Mouse (Mus musculus): Measurements from ENCODE around the gene Raly.

Gene Raly

DNA sequence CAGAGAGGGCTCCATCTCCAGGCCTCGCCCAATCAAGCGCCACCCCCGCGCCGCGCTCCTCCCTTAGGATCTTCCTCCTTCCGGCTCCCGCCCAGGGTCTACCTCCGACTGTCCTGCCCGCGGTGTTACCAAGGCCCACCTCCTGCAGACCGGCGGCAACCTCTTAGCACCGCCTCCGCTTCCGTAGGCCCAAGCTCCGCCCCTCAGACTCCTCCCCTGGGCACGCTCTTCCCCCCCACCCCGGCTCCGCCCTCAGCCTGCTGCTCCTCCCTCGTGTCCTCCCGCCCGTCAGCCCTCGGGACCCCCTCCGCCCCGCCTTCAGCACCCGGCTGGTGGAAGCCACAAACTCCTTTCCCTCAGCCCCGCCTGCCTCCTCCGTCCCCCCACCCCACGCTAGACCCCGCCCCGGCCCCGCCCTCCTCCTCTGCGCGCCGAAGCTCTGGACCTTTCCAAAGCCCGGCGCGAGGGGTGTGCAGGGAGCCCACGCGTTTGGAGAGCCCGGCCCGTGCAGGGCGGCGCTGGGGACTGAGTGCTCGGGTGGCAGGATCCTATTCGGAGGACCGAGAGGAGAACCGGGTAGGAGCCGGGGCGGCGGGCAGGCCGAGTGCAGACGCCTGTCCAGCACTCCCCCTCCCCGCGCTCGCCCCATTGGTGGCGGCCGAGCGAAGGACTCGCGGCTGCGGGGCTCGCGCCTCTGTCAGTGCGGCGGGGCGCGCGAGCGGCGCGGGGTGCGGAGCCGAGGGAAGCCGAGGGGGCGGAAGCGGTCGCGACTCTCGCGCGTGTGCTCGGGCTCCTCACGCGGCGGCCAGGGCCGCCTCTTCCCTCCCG is at the start of gene Raly, which contains the start of gene a:
Raly (plus strand) TSS at position 441 of the 828 bp plus-strand sequence.
a (plus strand) TSS at position 747 of the 828 bp plus-strand sequence.
- peak; percentile 100 for DNase-seq

DNA sequence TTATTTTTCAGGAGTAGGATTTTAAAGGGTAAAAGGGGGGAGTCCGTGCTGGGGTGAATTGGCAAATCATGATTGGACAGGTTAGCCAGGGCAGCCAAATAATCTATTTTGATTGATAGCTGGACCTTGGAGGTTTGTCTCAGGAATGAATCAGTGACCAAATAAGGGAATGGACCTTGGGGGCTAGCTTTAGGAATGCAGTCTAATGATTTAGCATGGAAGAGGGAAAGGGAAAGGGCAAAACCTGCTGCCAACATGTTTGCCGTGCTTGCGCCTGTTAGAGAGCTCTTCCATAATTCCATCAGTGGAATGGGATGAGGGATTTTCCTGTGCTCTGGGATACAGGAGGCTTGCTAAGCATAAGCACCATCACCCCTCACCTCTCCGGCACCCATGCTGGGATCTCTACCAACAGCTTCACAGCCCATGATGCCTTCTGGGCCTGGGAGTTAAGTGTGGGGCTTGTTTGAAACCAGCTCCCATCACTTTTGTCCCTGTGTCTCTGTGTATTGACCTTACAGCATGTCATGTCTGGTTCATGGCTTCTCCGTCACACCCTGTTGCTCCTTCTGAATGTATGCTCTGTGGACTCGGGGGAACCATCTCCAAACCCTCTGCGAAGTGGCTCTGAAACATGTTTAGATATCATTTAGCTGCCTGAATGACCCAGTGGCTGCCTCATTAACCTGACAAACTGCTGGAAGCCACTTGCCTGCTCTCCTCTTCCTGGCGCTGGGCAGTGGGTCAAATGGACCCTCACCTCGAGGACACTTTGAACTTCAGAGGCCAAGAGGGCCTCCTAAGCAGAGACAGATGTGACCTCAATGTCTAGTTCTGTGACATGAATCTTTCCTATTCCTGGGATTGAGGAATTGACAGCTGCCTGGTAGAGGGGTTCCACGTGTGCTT is 47.7 kb upstream of the Raly start:
- no peak for DNase-seq

DNA sequence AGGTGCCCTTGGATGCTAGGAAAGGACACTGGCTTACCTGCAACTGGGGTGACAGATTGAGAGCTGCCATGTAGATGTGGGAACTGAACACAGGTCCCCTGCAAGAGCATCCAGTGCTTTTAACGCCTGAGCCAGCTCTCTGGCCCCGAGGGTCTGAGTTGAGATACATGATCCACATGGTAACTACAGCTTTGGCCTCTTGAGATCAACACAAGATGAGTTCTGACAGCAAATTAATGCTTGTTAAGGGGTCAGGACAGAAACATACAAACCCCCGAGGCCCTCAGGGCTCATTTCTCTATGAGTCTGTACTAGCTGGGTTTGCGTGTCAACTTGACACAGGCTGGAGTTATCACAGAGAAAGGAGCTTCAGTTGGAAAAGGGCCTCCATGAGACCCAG is 47.0 kb upstream of the Raly start:
- DNase-seq: no peak

DNA sequence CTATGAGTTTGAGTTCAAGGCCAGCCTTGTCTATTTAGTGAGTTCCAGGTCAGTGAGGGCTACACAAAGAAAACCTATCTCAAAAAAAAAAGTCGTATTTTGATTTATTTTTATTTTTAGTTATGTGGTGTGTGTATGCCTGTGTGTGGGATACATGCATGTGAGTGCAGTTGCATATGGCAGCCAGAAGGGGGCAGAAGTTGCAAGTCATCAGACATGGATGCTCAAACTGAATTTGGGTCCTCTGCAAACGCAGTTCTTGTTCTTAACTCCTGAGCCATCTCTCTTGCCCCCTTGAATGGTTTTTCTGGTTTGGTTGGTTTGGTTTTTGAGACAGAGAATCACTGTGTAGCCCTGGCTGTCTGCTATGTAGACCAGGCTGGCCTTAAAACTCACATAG is 42.5 kb upstream of the Raly start:
- DNase-seq: peak; percentile 20

DNA sequence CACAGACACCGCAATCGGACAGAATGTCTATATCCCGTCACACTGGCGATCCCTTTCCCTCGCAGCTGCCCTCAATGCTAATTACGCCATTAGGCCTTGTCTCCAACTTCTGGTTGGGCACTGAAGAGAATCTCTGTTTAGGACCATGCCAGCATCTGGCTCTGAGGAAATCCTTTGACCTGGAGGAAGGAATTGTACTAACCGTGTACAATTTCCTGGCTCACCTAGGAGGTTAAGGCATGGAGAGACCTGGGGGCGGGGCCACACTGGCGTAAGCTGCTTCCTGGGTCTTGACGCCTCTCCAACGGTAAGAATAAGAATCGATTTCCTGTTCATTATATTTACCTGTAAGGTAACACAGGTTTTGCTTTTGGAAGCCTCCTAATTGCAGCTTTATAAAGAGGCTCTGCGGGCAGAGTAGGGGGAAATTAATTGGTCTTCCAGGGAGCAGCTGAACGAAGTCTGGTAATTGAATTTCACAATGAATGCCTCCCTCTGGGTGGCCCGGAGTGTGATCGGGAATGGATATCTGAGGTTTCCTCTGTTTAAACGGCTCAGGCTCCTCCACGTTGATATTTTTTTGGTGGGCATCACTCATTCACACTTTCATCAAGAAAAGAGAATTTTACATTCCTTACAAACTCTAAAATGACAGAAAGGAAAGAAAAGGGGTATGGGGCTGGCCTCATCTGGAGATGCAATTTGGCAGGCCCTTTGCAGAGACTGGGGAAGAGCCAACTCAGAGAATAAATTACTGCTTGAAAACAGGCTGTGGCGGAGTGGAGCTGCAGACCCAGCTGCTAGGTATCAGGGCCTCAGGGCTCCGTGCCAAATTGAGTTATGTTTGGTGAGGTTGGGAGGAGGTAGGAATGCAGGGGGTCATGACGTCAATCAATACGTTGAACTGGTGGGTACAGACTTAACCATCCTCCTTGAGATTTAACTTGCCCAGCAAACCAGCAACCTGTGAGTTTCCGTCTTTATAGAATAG is 41.6 kb upstream of the Raly start:
- no peak for DNase-seq

DNA sequence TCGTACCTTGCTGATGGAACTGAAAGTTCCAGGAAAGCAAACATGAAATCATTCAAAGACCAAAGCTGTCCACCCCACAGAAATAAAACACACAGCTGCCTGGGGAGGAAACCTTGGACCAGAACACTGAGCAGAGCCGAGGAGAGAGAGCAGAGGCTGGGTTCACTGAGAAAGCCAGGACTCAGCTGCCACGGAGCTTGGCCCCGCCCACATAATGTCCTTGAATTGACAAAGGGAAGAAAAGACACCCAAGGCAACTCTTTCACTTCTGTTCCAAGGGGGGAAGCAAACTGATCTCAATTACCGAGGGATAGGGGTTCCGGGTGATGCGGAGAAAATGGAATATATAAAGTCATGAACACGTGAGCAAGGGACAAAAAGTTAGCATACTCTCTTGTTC is 39.0 kb upstream of the Raly start:
- DNase-seq: peak; percentile 21

DNA sequence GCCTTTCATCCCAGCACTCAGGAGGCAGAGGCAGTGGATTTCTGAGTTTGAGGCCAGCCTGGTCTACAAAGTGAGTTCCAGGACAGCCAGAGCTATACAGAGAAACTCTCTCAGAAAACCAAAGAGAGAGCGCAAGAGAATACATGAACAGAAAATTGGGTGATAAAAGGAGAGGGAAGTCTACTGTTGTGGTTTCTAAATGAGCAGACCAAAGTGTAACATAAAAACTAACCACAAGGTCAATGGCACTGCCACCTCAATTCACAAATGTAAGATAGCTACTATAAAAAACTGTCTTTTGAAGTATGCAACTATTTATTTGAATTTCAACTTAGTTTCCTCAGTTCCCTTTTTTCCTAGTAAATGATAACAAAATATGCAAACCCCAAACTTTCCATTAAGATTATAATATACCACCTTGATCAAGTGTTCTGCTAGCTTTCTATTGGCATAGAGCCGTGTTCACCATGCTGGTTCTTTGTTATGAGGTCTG is 36.8 kb upstream of the Raly start:
- no peak for DNase-seq

DNA sequence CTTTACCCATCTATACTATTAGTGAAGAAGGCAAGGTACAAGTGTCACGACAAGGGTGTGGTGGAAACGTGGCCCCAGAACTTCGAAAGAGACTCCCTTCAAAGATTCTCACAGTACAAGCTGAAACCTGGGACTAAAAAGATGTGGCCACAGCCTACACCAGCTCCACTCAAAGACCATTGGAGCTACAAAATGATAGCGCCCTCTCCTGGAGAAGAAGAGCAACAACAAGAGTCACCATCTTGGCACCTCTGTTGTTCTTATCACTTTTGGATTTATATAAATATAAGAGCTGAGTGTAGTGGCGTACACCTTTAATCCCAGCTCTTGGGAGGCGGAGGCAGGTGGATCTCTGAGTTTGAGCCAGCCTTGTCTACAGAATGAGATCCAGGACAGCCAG is 35.1 kb upstream of the Raly start:
- no peak for DNase-seq

DNA sequence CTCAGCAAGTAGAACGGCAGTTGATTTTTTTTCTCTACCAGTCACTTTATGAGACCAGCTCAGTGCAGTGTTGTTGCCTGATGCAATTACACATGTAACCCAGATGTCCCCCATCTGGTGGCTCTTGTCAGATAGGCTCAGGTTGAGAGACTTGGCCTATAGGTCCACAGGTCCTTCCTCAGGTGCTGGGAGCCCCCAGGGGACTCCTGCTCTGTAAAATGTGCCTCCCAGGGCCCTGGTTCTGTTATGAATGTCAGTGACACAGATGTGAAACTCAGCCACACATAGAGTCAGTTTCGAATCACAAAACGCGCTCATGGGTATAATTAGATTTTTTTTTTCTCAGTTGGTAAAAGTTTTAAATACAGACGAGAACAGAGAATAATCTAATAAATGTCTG is 33.2 kb upstream of the Raly start:
- DNase-seq: no peak

DNA sequence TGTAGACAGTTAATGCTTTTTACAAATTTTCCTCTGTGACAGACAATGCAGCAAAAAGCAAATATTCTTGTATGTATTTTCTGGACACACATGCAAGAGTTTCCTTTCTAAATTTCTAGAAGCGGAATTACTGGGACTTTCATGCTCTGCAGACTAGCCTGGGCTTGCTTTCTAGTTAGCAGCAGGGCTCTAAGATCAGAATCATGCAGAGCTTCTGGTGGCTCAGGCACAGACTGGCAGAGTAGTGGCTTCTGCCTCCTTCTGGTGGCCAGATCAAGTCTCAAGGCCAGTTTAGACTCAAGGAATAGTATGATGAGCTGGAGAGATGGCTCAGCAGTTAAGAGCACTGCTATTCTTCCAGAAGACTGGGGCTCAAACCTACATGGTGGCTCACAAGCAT is 32.4 kb upstream of the Raly start:
- no peak for DNase-seq

DNA sequence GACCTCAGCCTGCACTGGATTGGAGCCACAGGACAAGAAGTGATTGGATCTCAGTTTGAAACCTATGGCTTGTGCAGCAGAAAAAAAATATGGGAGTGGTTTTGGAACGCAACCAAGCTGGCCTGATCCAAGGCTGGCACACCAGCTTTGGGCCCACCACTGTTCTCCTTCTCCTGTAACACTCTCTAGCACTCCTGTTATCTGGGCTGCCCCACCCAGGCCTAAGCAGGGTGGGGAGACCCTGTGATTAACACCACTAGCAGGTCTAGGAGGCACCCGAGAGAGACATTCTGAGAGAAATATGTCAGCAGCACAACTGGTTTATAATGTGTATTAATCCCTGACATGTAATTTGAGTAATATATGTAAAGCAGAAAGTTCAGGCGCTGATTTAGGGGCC is 27.7 kb upstream of the Raly start:
- DNase-seq: peak; percentile 78

DNA sequence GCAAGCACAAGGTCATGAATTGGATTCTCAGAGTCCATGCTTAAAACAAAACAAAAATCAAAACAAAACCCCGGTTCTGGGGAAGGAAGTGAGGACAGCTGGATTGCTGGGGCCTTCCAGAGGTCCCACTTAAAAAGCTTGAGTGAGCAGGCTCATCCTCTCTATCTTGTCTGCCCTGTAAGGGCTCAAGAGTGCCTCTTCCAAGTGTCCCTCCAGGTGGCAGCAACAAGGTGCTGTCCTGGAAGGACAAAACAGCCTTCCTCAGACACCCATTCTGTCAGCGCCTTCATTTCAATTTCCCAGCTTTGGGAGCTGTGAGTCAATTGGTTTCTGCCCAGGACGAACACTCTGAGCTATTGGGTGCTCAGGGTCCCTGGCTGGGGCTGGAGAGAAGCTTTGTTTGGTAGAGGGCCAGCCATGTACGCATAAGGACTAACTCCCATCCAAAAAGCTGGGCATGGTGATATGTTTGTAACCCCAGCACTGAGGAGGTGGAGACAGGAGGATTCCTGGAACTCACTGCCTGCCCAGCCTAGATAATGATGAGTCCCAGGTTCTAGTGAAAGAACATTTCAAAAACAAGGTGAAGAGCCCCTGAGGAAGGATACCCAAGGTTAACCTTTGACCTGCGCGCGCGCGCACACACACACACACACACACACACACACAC is 25.9 kb upstream of the Raly start:
- DNase-seq: peak; percentile 80

DNA sequence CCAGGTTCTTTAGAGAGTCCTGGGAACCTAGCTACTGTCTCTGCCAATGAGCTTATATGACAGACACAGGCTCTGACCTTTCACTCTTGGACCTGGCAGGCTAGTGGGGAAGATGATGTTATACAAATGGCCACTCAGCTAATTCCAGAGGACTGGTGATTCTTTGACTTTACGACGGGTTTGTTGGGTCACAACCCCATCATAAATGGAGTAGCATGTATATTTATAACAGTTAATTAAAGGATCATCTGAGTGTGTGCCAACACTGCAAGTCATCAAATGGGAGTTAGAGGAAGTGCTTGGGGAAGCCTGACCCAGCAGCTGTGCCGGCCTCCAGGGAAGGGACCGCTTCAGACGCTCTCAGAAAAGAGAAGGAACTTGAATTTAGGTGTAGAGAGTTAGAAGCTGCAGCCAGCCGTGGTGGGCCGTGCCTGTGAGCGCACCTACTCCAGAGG is 25.3 kb upstream of the Raly start:
- peak; percentile 58 for DNase-seq

DNA sequence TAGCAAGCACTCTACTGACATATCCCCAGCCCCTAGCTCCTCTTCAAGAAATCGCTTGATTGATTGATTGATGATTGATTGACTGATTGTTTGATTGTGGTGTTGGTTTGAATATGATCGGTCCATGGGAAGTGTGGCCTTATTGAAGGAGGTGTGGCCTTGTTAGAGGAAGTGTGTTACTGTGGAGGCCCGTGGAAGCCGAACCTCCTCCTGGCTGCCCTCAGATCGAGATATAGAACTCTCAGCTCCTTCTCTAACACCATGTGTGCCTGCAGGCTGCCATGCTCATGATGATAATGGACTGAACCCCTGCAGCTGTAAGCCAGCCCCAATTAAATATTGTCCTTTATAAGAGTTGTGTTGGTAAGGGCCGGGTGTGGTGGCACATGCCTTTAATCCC is 23.8 kb upstream of the Raly start:
- peak; percentile 32 for DNase-seq

DNA sequence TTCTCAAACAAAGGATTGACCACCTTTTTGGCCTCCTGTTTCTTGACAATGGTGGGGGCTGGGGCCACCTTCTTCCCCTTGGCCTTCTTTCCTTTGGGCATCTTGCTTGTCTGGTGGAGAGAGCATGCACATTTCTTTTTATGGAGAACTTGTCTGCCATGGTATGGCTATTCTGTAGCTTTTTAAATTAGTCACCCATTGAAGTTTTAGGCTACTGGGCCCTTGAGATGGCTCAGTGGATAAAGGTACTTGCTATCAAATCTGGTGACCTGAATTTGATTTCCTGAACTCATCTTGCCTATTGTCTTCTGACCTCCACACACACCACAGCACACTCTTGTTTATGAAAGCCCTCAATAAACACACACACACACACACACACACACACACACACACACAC is 21.0 kb upstream of the Raly start, which contains the start of gene Gm14214:
Gm14214 (minus strand) TSS at position 101 of the 400 bp plus-strand sequence.
- no peak for DNase-seq

DNA sequence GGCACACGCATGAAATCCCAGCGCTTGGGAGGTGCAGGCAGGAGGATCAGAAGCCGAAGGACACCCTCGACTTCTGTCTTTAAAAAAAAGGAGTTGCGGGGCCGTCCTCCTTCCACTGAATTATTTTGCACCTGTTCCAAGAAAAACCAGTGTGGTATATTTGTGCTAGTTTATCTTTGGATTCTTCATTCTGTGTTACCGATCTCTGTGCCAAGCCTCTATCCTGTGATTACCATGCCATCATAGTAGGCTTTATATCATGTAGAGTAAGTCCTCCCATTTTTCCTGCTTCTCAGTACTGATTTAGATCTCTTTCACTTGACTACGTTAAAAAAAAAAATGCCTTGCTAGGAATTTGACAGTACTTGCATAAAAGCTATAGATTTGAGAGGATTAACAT is 19.3 kb upstream of the Raly start:
- no peak for DNase-seq

DNA sequence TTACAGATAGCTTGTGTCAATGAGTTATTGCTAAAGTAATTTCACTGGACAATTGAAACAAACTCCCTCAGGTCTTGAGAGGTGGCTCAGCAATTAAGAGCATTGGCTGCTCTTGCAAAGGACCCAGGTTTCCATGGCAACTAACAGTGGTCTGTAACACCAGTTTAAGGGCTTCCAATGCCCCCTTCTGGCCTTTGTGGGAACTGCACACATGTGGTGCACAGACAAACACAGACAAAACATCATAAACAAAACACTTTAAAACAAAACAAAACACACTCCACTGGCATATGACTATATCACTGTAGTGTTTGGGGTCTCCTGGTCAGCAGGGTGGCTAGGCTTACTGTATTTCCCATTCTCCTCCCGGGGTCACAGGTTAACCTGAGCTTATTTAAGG is 16.9 kb upstream of the Raly start:
- DNase-seq: peak; percentile 70

DNA sequence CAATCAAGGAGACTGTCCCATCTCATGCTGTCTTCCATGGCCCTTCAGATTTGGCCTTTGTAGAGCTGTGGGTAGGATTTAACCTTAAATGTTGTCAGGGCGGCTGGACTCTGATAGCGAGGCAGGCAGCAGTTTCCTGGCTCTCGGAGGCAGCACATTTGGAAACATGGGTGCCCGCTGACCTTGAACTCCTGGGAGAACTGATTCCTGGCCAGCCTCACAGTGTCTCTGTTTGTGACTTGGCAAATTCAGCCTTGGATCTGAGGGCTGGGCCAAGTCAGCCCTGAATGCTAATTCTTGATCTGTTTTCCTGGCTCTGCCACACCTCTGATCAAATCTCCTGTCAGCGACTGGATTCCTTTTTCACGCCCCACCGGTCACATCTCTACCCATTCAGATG is 14.4 kb upstream of the Raly start:
- DNase-seq: no peak

DNA sequence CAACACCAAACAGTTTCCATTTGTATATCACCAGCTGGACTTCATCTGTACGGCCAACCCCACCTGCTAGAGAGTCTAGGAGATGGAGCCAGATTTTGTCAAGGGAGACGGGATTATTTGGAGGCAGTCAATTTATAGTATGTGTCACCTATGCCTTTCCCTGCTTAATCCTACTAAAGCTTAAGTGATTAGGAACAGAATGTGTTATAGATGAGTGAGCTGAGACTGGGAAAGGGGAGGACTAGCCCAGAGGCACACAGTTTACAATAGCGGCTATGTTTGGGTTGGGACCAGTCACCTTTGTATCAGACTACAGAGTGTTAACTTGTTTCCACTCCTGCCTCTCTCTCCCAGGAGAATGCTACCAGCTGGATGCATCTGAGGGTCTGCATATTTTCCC is 11.2 kb upstream of the Raly start:
- DNase-seq: no peak

DNA sequence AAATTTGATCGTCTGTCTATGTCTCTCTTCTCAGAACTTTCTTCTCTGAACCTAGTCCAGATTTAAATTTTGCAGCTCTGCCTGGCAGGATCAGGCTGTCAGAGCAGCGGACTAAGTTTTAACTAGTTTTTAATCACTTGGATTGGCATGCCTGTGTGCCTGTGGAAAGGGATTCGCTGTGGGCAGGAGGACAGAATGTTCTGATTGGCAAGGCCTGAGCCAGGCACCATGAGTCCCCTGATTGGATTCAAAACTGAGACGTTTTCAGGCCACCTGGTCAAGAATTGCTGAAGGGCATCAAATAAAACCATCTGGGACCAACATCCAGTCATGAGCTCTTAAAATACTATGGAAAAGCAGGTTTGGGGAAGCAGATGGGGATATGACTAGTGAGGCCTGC is 8.5 kb upstream of the Raly start:
- no peak for DNase-seq

DNA sequence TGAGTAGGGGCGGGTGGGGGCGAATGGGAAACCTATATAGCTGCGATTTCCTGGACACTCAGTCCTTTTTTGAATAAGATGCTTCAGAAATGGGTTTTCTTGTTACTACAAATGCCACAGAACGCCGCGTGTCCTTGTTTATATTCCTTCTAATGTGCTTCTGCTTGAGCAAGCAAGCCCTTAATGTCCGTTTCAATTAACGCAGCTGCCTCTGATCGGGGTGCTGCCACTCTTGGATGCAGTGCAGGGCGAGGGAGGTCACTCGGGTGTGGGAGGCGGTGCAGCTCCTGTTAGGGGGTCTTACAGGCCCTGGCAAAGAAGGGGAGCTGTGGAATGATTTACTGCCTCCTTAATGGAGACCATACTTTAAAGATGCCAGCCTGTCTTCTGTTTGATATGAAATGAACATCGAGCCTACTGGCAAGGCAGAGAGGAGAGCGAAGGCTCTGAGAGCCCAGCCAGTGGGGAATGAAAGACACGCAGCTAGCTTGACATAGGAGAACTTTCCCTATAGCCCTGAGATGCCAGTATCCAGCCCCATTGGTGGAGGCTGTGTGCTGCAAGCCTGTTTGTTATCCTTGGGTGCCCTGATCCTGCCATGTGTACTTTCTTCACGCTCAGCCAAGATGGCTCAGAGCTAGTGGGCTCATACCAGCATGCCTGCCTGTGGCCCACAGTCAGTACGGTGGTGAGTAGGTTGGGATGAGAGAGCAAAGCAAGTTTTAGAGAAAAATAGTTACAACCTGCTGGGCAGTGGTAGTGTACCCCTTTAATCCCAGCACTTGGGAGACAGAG is 7.8 kb upstream of the Raly start:
- DNase-seq: no peak

Data from liver (tissue).